Mouse (Mus musculus): ENCODE results near the gene Syt14.
A peak's percentile ranks its signal among the peaks of the same experiment; 100 is the strongest.

Gene Syt14

GRCm38 (mm10) chr1:192864440-192864839 is 171.1 kb downstream of the Syt14 start:
- DNase-seq (ENCODE audit: low spot score in 2 of 2), result no peak

- no peak for DNase-seq (ENCODE audit: low spot score in 2 of 2)
Measured at GRCm38 (mm10) chr1:192861305-192861960, 174.1 kb downstream of the Syt14 start.

GRCm38 (mm10) chr1:192860273-192860672 is 175.3 kb downstream of the Syt14 start:
- no peak for DNase-seq (ENCODE audit: low spot score in 2 of 2)

- DNase-seq (ENCODE audit: low spot score in 2 of 2), result no peak
Measured at GRCm38 (mm10) chr1:192857582-192857981, 178.0 kb downstream of the Syt14 start.

- DNase-seq (ENCODE audit: low spot score in 2 of 2), result no peak
Measured at GRCm38 (mm10) chr1:192856931-192857330, 178.6 kb downstream of the Syt14 start.

- peak in 1 of 2 experiments; percentile 60 for DNase-seq (ENCODE audit: low spot score in 2 of 2)
Measured at GRCm38 (mm10) chr1:192856411-192856810, 179.2 kb downstream of the Syt14 start.

GRCm38 (mm10) chr1:192855474-192856230 is 179.9 kb downstream of the Syt14 start, which contains the start of gene Sertad4:
TSS of gene Sertad4 (minus strand) at chr1:192855756.
- DNase-seq (ENCODE audit: low spot score in 2 of 2), result no peak

- no peak for DNase-seq (ENCODE audit: low spot score in 2 of 2)
Measured at GRCm38 (mm10) chr1:192854819-192855271, 180.7 kb downstream of the Syt14 start.

GRCm38 (mm10) chr1:192853988-192854818 is 181.4 kb downstream of the Syt14 start:
- DNase-seq (ENCODE audit: low spot score in 2 of 2), result no peak

- no peak for DNase-seq (ENCODE audit: low spot score in 2 of 2)
Measured at GRCm38 (mm10) chr1:192853429-192853828, 182.1 kb downstream of the Syt14 start.

GRCm38 (mm10) chr1:192852047-192852446 is 183.5 kb downstream of the Syt14 start:
- no peak for DNase-seq (ENCODE audit: low spot score in 2 of 2)

- DNase-seq (ENCODE audit: low spot score in 2 of 2), result no peak
Measured at GRCm38 (mm10) chr1:192851640-192852039, 183.9 kb downstream of the Syt14 start.

GRCm38 (mm10) chr1:192851126-192851525 is 184.4 kb downstream of the Syt14 start:
- no peak for DNase-seq (ENCODE audit: low spot score in 2 of 2)

- DNase-seq (ENCODE audit: low spot score in 2 of 2), result no peak
Measured at GRCm38 (mm10) chr1:192849616-192850015, 186.0 kb downstream of the Syt14 start.

- DNase-seq (ENCODE audit: low spot score in 2 of 2), result no peak
Measured at GRCm38 (mm10) chr1:192847254-192847653, 188.3 kb downstream of the Syt14 start.
